Mouse (Mus musculus): Measurements from ENCODE around the gene Foxf1. TPM values are rescaled to one million over a fixed set of nuclear protein-coding genes. Genes with fewer than 3 reads are reported as not detected.

Foxf1 gene
- total and polyA plus RNA-seq, 3 experiments = not detected

- Histone ChIP-seq H3K4me2 (ENCODE audit: insufficient read depth, low read depth, poor library complexity, severe bottlenecking) (no peak overlapping the region), H3K36me3 (replicated peaks in 1 of 2; ENCODE audit: control insufficient read depth in 1 of 2, insufficient read depth in 1 of 2, low read length in 1 of 2) (no peaks in the 10 kb centered on the region), H3K27ac (ENCODE audit: insufficient read depth, low read depth) (no peak overlapping the region), H3K79me2 (replicated peaks; ENCODE audit: control insufficient read depth, extremely low read depth, insufficient read depth, poor library complexity, severe bottlenecking) (no peaks in the 10 kb centered on the region), H3K4me1 (ENCODE audit: control insufficient read depth in 1 of 2, insufficient read depth in 2 of 2) (peaks cover 7 to 14% of the 10 kb centered on the region in 2 experiments), H3K4me3 (replicated peaks in 1 of 3; ENCODE audit: low read depth in 2 of 3, low read length in 2 of 3, poor library complexity in 1 of 3) (no peak overlapping the region), H3K9ac (ENCODE audit: insufficient read depth, low read depth) (no peak overlapping the region), H3K9me3 (replicated peaks; ENCODE audit: low read length) (no peaks in the 10 kb centered on the region), H3K27me3 (replicated peaks) (peaks cover 53% of the 10 kb centered on the region)
- TF ChIP-seq IRF4 (IDR thresholded peaks at IDR 0.05; ENCODE audit: low read depth, low read length) = no peak
- no peak for TF ChIP-seq JUN (IDR thresholded peaks at IDR 0.05; ENCODE audit: insufficient read depth, low read depth, low read length)
- no peak for TF ChIP-seq ZKSCAN1 (IDR thresholded peaks at IDR 0.05; ENCODE audit: borderline replicate concordance, low read depth, low read length)
- TF ChIP-seq ETS1 (conservative IDR thresholded peaks at IDR 0.05; ENCODE audit: low read depth, low read length) = no peak
- TF ChIP-seq UBTF (IDR thresholded peaks at IDR 0.05; ENCODE audit: low read depth, low read length) = no peak
- no peak for TF ChIP-seq HCFC1 (IDR thresholded peaks at IDR 0.05; ENCODE audit: low read depth, low read length)
- TF ChIP-seq CHD1 (IDR thresholded peaks at IDR 0.05; ENCODE audit: low read depth, low read length) = no peak
- TF ChIP-seq CHD2 (IDR thresholded peaks at IDR 0.05; ENCODE audit: low read length) = no peak
- no peak for TF ChIP-seq ELF1 (IDR thresholded peaks at IDR 0.05; ENCODE audit: low read depth, low read length)
- TF ChIP-seq SMC3 (IDR thresholded peaks at IDR 0.05; ENCODE audit: low read depth, low read length) = no peak
- dilution Hi-C loops (cut with MboI; ENCODE audit: extremely low pct_ligation_motif_present, extremely low pct_unique_long_range_greater_than_20kb, low sequenced_read_pairs) = no loop called here
- in situ Hi-C loops (cut with MboI; ENCODE audit: low pct_ligation_motif_present, low pct_unique_long_range_greater_than_20kb, low sequenced_read_pairs) = no loop called here
- no peak for DNase-seq (ENCODE audit: extremely low read depth)
These were observed 41.2 kb downstream of the Foxf1 start for GRCm38 (mm10) chr8:121125311-121125876.

GRCm38 (mm10) chr8:121126191-121126590 lies 42.0 kb downstream of the Foxf1 start:
- peaks cover 53% of the 10 kb centered on the region for H3K27me3 ChIP-seq (replicated peaks)
- in situ Hi-C loops (cut with MboI; ENCODE audit: low pct_ligation_motif_present, low pct_unique_long_range_greater_than_20kb, low sequenced_read_pairs) = no loop called here
- no peak for TF ChIP-seq POLR2AphosphoS2 (IDR thresholded peaks at IDR 0.05; ENCODE audit: low read depth, low read length)
- H3K4me3 ChIP-seq (replicated peaks in 1 of 3; ENCODE audit: low read depth in 2 of 3, low read length in 2 of 3, poor library complexity in 1 of 3) = no peak overlapping the region
- H3K9me3 ChIP-seq (replicated peaks; ENCODE audit: low read length) = no peaks in the 10 kb centered on the region
- DNase-seq (ENCODE audit: extremely low read depth) = no peak
- dilution Hi-C loops (cut with MboI; ENCODE audit: extremely low pct_ligation_motif_present, extremely low pct_unique_long_range_greater_than_20kb, low sequenced_read_pairs) = no loop called here
- no peaks in the 10 kb centered on the region for H3K79me2 ChIP-seq (replicated peaks; ENCODE audit: control insufficient read depth, extremely low read depth, insufficient read depth, poor library complexity, severe bottlenecking)
- H3K9ac ChIP-seq (ENCODE audit: insufficient read depth, low read depth) = no peak overlapping the region
- no peak overlapping the region for H3K4me2 ChIP-seq (ENCODE audit: insufficient read depth, low read depth, poor library complexity, severe bottlenecking)
- no peaks in the 10 kb centered on the region for H3K36me3 ChIP-seq (replicated peaks in 1 of 2; ENCODE audit: control insufficient read depth in 1 of 2, insufficient read depth in 1 of 2, low read length in 1 of 2)
- H3K4me1 ChIP-seq (ENCODE audit: control insufficient read depth in 1 of 2, insufficient read depth in 2 of 2) = peaks cover 7 to 14% of the 10 kb centered on the region in 2 experiments
- no peak overlapping the region for H3K27ac ChIP-seq (ENCODE audit: insufficient read depth, low read depth)

- no peaks in the 10 kb centered on the region for H3K79me2 ChIP-seq (replicated peaks; ENCODE audit: control insufficient read depth, extremely low read depth, insufficient read depth, poor library complexity, severe bottlenecking)
- in situ Hi-C loops (cut with MboI; ENCODE audit: low pct_ligation_motif_present, low pct_unique_long_range_greater_than_20kb, low sequenced_read_pairs) = no loop called here
- H3K9me3 ChIP-seq (replicated peaks; ENCODE audit: low read length) = no peaks in the 10 kb centered on the region
- H3K36me3 ChIP-seq (replicated peaks in 1 of 2; ENCODE audit: control insufficient read depth in 1 of 2, insufficient read depth in 1 of 2, low read length in 1 of 2) = no peaks in the 10 kb centered on the region
- DNase-seq (ENCODE audit: extremely low read depth) = no peak
- dilution Hi-C loops (cut with MboI; ENCODE audit: extremely low pct_ligation_motif_present, extremely low pct_unique_long_range_greater_than_20kb, low sequenced_read_pairs) = no loop called here
- H3K27ac ChIP-seq (ENCODE audit: insufficient read depth, low read depth) = no peak overlapping the region
- H3K9ac ChIP-seq (ENCODE audit: insufficient read depth, low read depth) = no peak overlapping the region
- no peak overlapping the region for H3K4me3 ChIP-seq (replicated peaks in 1 of 3; ENCODE audit: low read depth in 2 of 3, low read length in 2 of 3, poor library complexity in 1 of 3)
- H3K4me2 ChIP-seq (ENCODE audit: insufficient read depth, low read depth, poor library complexity, severe bottlenecking) = no peak overlapping the region
- peaks cover 50% of the 10 kb centered on the region for H3K27me3 ChIP-seq (replicated peaks)
- no peak for TF ChIP-seq NELFE (IDR thresholded peaks at IDR 0.05; ENCODE audit: low read depth, low read length)
- TF ChIP-seq SMC3 (IDR thresholded peaks at IDR 0.05; ENCODE audit: low read depth, low read length) = no peak
- no peak for TF ChIP-seq POLR2A (IDR thresholded peaks at IDR 0.05; ENCODE audit: low read depth, low read length)
- TF ChIP-seq PAX5 (IDR thresholded peaks at IDR 0.05; ENCODE audit: low read length) = no peak
- no peak for TF ChIP-seq MEF2A (IDR thresholded peaks at IDR 0.05; ENCODE audit: borderline replicate concordance, low read depth, low read length)
- no peak for TF ChIP-seq GABPA (IDR thresholded peaks at IDR 0.05; ENCODE audit: insufficient replicate concordance, low read depth, low read length)
- no peak for TF ChIP-seq HCFC1 (IDR thresholded peaks at IDR 0.05; ENCODE audit: low read depth, low read length)
- no peak for TF ChIP-seq KAT2A (IDR thresholded peaks at IDR 0.05; ENCODE audit: insufficient replicate concordance, low read length)
- no peak for TF ChIP-seq RAD21 (IDR thresholded peaks at IDR 0.05; ENCODE audit: low read depth, low read length)
- no peak for TF ChIP-seq NRF1 (IDR thresholded peaks at IDR 0.05; ENCODE audit: low read depth, low read length)
- peaks cover 7 to 14% of the 10 kb centered on the region in 2 experiments for H3K4me1 ChIP-seq (ENCODE audit: control insufficient read depth in 1 of 2, insufficient read depth in 2 of 2)
These were observed 42.5 kb downstream of the Foxf1 start for GRCm38 (mm10) chr8:121126694-121127093.

All from CH12.LX (cell line).